Mouse (Mus musculus) ES-Bruce4 (cell line): Measurements from ENCODE around the gene Hbs1l.

Experiments used
- CTCF ChIP-seq: IDR thresholded peaks from one replicate; pipeline ENCODE4 v1.8.1; 2011; ENCODE audit warnings: low read depth, low read length
- EP300 ChIP-seq: IDR thresholded peaks from 2 replicates; pipeline ENCODE4 v1.6.1; 2011; ENCODE audit warnings: low read depth, low read length; ENCODE audit not compliant: insufficient read depth

GRCm38 (mm10) chr10:21399622-21400021 lies 103.8 kb downstream of the Hbs1l start:
- TF ChIP-seq CTCF (no peak), EP300 (no peak)
